ENCODE assay signal across 8 mouse cellular contexts in the genomic region with DNA sequence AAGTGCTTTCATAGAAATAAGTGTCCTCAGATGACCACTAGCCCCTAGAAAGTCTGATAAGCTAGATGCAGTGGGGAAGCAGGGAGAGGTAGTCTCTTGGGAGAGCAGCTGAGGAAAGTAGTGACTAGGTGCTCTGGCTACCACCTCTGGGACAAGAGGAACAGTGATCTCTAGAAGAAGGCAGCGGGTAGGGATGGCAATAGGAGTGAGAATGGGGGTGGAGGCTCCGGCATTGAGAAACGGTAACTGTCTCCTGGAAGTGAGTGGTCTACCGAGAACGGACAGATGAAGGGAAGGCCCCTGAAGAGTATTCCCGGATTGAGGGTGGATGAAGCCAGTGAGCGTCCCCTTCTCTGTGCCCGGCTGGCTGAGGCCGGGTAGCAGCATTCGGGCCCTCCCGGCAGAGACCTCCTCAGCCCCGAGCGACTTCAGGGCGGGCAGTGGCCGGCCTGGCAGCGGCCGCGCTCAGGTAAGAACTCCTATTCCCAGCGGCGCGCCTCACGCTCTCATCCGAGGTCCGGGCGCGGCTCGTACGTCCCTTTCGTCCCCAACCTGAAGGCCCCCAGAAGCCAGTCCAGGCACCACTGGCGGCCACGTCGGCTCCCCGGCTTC. TPM values are rescaled to one million over a fixed set of nuclear protein-coding genes. Genes with fewer than 3 reads are reported as not detected.
DNase-seq lines count a peak whose midpoint lies in the region; ATAC-seq and TF ChIP-seq lines count a peak whose summit lies in the region.

No protein-coding gene starts in this region.

- no peak for TF ChIP-seq POLR2A in bone marrow macrophage, adult 2 months (IDR thresholded peaks at IDR 0.05; ENCODE audit: borderline replicate concordance, low read depth, low read length)

- no peaks in the 10 kb centered on the region for H3K9me3 ChIP-seq in liver, embryonic 13.5 days (replicated peaks)
- H3K9me3 ChIP-seq in stomach, embryonic 16.5 days (replicated peaks; ENCODE audit: control insufficient read depth, low read length): no peaks in the 10 kb centered on the region

- peaks cover 24% of the 10 kb centered on the region for H3K4me1 ChIP-seq in bone marrow macrophage, adult 2 months (ENCODE audit: control insufficient read depth, insufficient read depth, low read length)
- H3K4me1 ChIP-seq in liver, embryonic 13.5 days (replicated peaks): peaks cover 33% of the 10 kb centered on the region
- H3K4me1 ChIP-seq in stomach, embryonic 16.5 days (ENCODE audit: control insufficient read depth, insufficient read depth, low read length): peaks cover 6% of the 10 kb centered on the region; the same call in 1 of the 2 replicates

- H3K4me2 ChIP-seq in liver, embryonic 13.5 days: peak overlapping the region; percentile 92
- H3K4me2 ChIP-seq in stomach, embryonic 16.5 days (ENCODE audit: low read depth, low read length): peak overlapping the region; percentile 83

- H3K9ac ChIP-seq in liver, embryonic 13.5 days: peak overlapping the region; percentile 97
- peak overlapping the region; percentile 87 for H3K9ac ChIP-seq in stomach, embryonic 16.5 days (ENCODE audit: low read length)

- peak overlapping the region; percentile 78 for H3K27ac ChIP-seq in left cerebral cortex, adult 2 months
- peak overlapping the region; percentile 30 for H3K27ac ChIP-seq in bone marrow macrophage, adult 2 months (ENCODE audit: insufficient read depth, low read depth, low read length)
- H3K27ac ChIP-seq in liver, embryonic 13.5 days: peak overlapping the region; percentile 85
- no peak overlapping the region; the same call in 1 of the 2 replicates for H3K27ac ChIP-seq in stomach, embryonic 16.5 days (ENCODE audit: low read length)

- peak overlapping the region; percentile 87 for H3K4me3 ChIP-seq in left cerebral cortex, adult 2 months
- H3K4me3 ChIP-seq in bone marrow macrophage, adult 2 months (ENCODE audit: insufficient read depth, low read length): peak overlapping the region; percentile 91
- H3K4me3 ChIP-seq in liver, embryonic 13.5 days (replicated peaks): peak overlapping the region; percentile 91
- peak overlapping the region; percentile 75 for H3K4me3 ChIP-seq in stomach, embryonic 16.5 days (replicated peaks; ENCODE audit: low read length)

- no peak for DNase-seq in left cerebral cortex, adult 2 months (ENCODE audit: extremely low spot score in 1 of 2, low spot score in 2 of 2)
- no peak for DNase-seq in left cerebral cortex, postnatal 14 days (ENCODE audit: low spot score in 2 of 2)
- peak; percentile 12 to 30 for DNase-seq in frontal cortex, postnatal 25 days (ENCODE audit: low spot score in 2 of 2)
- DNase-seq in liver, embryonic 13.5 days: no peak
- DNase-seq in cerebellum, postnatal 14 days: no peak
- no peak for DNase-seq in spleen, postnatal 36 days (ENCODE audit: low spot score in 2 of 2)

- intact Hi-C loops in left cerebral cortex, adult 2 months (cut with DNase I): no loop called here
- intact Hi-C loops in left cerebral cortex, postnatal 14 days (cut with DNase I): no loop called here

- TF ChIP-seq CTCF in left cerebral cortex, adult 2 months (IDR thresholded peaks at IDR 0.05): no peak
- no peak for TF ChIP-seq CTCF in bone marrow macrophage, adult 2 months (IDR thresholded peaks at IDR 0.05; ENCODE audit: low read depth, low read length)

- peaks cover 19% of the 10 kb centered on the region for H3K27me3 ChIP-seq in liver, embryonic 13.5 days
- no peaks in the 10 kb centered on the region; the same call in 1 of the 2 replicates for H3K27me3 ChIP-seq in stomach, embryonic 16.5 days (ENCODE audit: control insufficient read depth, insufficient read depth, low read length)

- peak; percentile 74 for ATAC-seq in liver, embryonic 13.5 days (ENCODE audit: low read depth)
- peak; percentile 62; the same call in 1 of the 2 replicates for ATAC-seq in stomach, embryonic 16.5 days (ENCODE audit: insufficient read depth, low FRiP score)

- WGBS in liver, embryonic 13.5 days (ENCODE audit: insufficient replicate concordance): under 1% methylated on average over 33 of the region's 33 CpGs
- WGBS in stomach, embryonic 16.5 days: 1% methylated on average over 33 of the region's 33 CpGs

- H3K36me3 ChIP-seq in liver, embryonic 13.5 days: no peaks in the 10 kb centered on the region
- H3K36me3 ChIP-seq in stomach, embryonic 16.5 days (ENCODE audit: control insufficient read depth, insufficient read depth, low read length): no peaks in the 10 kb centered on the region

RNA-seq across cellular contexts. Expression of a gene that starts 12.3 kb away (rescaled TPM):
- 10 to 100 TPM; 22.2 to 25.4 TPM for total RNA-seq in left cerebral cortex, adult 2 months (2021)
- total RNA-seq in left cerebral cortex, postnatal 14 days (2021): 10 to 100 TPM; 17.2 to 17.5 TPM
- 69.6 and 73.6 TPM in 2 replicates for polyA plus RNA-seq in bone marrow macrophage, adult 2 months (2012; ENCODE audit: insufficient read depth, insufficient read length, missing spikeins)
- 24.4 and 28.9 TPM in 2 replicates for polyA plus RNA-seq in liver, embryonic 13.5 days (2015; fragmentation: Nextera tagmentation; extraction: Ambion mirVana)
- polyA plus RNA-seq in stomach, embryonic 16.5 days (2015; fragmentation: Nextera tagmentation; extraction: Ambion mirVana): 28.8 and 34.4 TPM in 2 replicates

RNA-seq across cellular contexts. Expression of a gene that starts 52.4 kb away (rescaled TPM):
- 1 to 10 TPM; 2.9 to 3.4 TPM for total RNA-seq in left cerebral cortex, adult 2 months (2021)
- total RNA-seq in left cerebral cortex, postnatal 14 days (2021): 1 to 10 TPM; 4.4 to 4.5 TPM
- polyA plus RNA-seq in bone marrow macrophage, adult 2 months (2012; ENCODE audit: insufficient read depth, insufficient read length, missing spikeins): 39.7 and 41.3 TPM in 2 replicates
- 1.1 and 1.8 TPM in 2 replicates for polyA plus RNA-seq in liver, embryonic 13.5 days (2015; fragmentation: Nextera tagmentation; extraction: Ambion mirVana)
- 9.9 and 11.5 TPM in 2 replicates for polyA plus RNA-seq in stomach, embryonic 16.5 days (2015; fragmentation: Nextera tagmentation; extraction: Ambion mirVana)

Comparison
In these comparisons a context has a peak if more than half of its experiments do, and no peak if none do; other contexts are left out.
1. DNase-seq: peak in frontal cortex, postnatal 25 days (2 of 2); none in left cerebral cortex, adult 2 months (0 of 2), left cerebral cortex, postnatal 14 days (0 of 2), liver, embryonic 13.5 days (single experiment), cerebellum, postnatal 14 days (0 of 2) and spleen, postnatal 36 days (0 of 2).
2. Peak in every context shown above with its lines, with median percentiles within 50 percentile points of each other: H3K4me3 ChIP-seq.